In the genomic region with DNA sequence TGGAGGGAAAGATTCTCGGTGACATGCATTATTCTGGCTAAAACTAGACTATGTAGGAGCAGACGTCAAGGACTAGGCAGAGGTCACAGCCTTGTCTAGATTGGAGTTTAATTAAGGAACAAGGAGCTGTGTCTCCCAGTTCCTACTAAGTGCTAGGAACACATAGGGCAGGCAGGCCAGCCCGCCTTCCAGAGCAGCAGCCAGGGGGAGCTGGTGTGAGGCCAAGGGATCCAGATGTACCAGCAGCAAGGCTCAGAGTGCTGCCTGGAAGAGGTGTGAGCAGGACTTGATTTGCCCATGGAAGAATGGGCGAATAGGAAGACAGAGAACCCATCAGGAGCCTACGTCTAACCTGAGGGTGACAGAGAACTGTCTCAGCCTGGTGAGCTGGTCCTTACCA, we compare ENCODE assay signal across 24 mouse cellular contexts.
DNase-seq lines count a peak whose midpoint lies in the region; ATAC-seq and TF ChIP-seq lines count a peak whose summit lies in the region.
"Had no signal": no experiment of that assay in that cellular context is flagged by ENCODE, and none has a peak within 500 bp of the region (broad histone marks: within the 10 kb centered on the region; RNA-seq: fewer than 3 reads in every experiment).

No protein-coding gene starts in this region.

- H3K4me2 ChIP-seq in hindbrain, postnatal 0 days (ENCODE audit: low read depth, low read length), result no peak overlapping the region
- no peak overlapping the region for H3K4me2 ChIP-seq in hindbrain, embryonic 13.5 days
- no peak overlapping the region for H3K4me2 ChIP-seq in lung, embryonic 14.5 days
- H3K4me2 ChIP-seq: heart, embryonic 15.5 days; hindbrain, embryonic 15.5 days; limb, embryonic 15.5 days; liver, embryonic 13.5 days had no signal

- no peak overlapping the region for H3K4me3 ChIP-seq in hindbrain, postnatal 0 days (ENCODE audit: low read length)
- H3K4me3 ChIP-seq in hindbrain, embryonic 13.5 days, result no peak overlapping the region
- H3K4me3 ChIP-seq in lung, embryonic 14.5 days (ENCODE audit: low read depth, low read length), result no peak overlapping the region
- no peak overlapping the region for H3K4me3 ChIP-seq in ES-Bruce4 (ENCODE audit: low read depth, low read length)
- H3K4me3 ChIP-seq in cortical plate, adult 2 months (ENCODE audit: insufficient read depth, low read length), result no peak overlapping the region
- H3K4me3 ChIP-seq: heart, embryonic 10.5 days; heart, embryonic 15.5 days; hindbrain, embryonic 15.5 days; limb, embryonic 10.5 days; limb, embryonic 15.5 days; liver, embryonic 13.5 days had no signal

- no peak overlapping the region for H3K9ac ChIP-seq in hindbrain, postnatal 0 days (replicated peaks; ENCODE audit: low read length)
- H3K9ac ChIP-seq in hindbrain, embryonic 13.5 days, result no peak overlapping the region
- H3K9ac ChIP-seq in lung, embryonic 14.5 days, result no peak overlapping the region
- H3K9ac ChIP-seq in ES-Bruce4 (ENCODE audit: low read depth, poor library complexity, severe bottlenecking), result no peak overlapping the region
- H3K9ac ChIP-seq: heart, embryonic 15.5 days; hindbrain, embryonic 15.5 days; limb, embryonic 15.5 days; liver, embryonic 13.5 days had no signal

- H3K27ac ChIP-seq in hindbrain, postnatal 0 days, result no peak overlapping the region
- H3K27ac ChIP-seq in hindbrain, embryonic 13.5 days, result no peak overlapping the region
- H3K27ac ChIP-seq in lung, embryonic 14.5 days (ENCODE audit: low read depth), result no peak overlapping the region
- H3K27ac ChIP-seq in ES-Bruce4 (ENCODE audit: insufficient read depth, low read length), result no peak overlapping the region
- peak overlapping the region; percentile 6 for H3K27ac ChIP-seq in cortical plate, adult 2 months (ENCODE audit: insufficient read depth, low read length)
- H3K27ac ChIP-seq: heart, embryonic 15.5 days; hindbrain, embryonic 15.5 days; kidney, postnatal 0 days; limb, embryonic 10.5 days; limb, embryonic 15.5 days; liver, embryonic 13.5 days had no signal

- no peaks in the 10 kb centered on the region for H3K27me3 ChIP-seq in hindbrain, postnatal 0 days (ENCODE audit: insufficient read depth, low read length)
- H3K27me3 ChIP-seq in hindbrain, embryonic 13.5 days, result no peaks in the 10 kb centered on the region; the same call in 1 of the 2 replicates
- H3K27me3 ChIP-seq in lung, embryonic 14.5 days (ENCODE audit: insufficient read depth, low read length), result no peaks in the 10 kb centered on the region
- no peaks in the 10 kb centered on the region for H3K27me3 ChIP-seq in ES-Bruce4 (ENCODE audit: control insufficient read depth, insufficient read depth, low read length, poor library complexity, severe bottlenecking)
- H3K27me3 ChIP-seq: heart, embryonic 15.5 days; hindbrain, embryonic 15.5 days; limb, embryonic 15.5 days; liver, embryonic 13.5 days had no signal

- no peaks in the 10 kb centered on the region for H3K9me3 ChIP-seq in hindbrain, postnatal 0 days (ENCODE audit: low read length)
- H3K9me3 ChIP-seq in hindbrain, embryonic 13.5 days, result no peaks in the 10 kb centered on the region
- no peaks in the 10 kb centered on the region for H3K9me3 ChIP-seq in lung, embryonic 14.5 days (ENCODE audit: low read depth, low read length)
- no peaks in the 10 kb centered on the region for H3K9me3 ChIP-seq in ES-Bruce4 (replicated peaks; ENCODE audit: control insufficient read depth, insufficient read depth, low read length, poor library complexity, severe bottlenecking)
- H3K9me3 ChIP-seq: heart, embryonic 10.5 days; heart, embryonic 15.5 days; hindbrain, embryonic 15.5 days; limb, embryonic 10.5 days; limb, embryonic 15.5 days; liver, embryonic 13.5 days had no signal

- no peaks in the 10 kb centered on the region for H3K36me3 ChIP-seq in hindbrain, postnatal 0 days (ENCODE audit: insufficient read depth, low read length)
- H3K36me3 ChIP-seq in hindbrain, embryonic 13.5 days, result no peaks in the 10 kb centered on the region
- H3K36me3 ChIP-seq in lung, embryonic 14.5 days (ENCODE audit: insufficient read depth), result no peaks in the 10 kb centered on the region
- H3K36me3 ChIP-seq in ES-Bruce4 (ENCODE audit: control insufficient read depth, insufficient read depth, low read length, poor library complexity, severe bottlenecking), result no peaks in the 10 kb centered on the region
- H3K36me3 ChIP-seq: heart, embryonic 10.5 days; heart, embryonic 15.5 days; hindbrain, embryonic 15.5 days; limb, embryonic 10.5 days; limb, embryonic 15.5 days; liver, embryonic 13.5 days had no signal

- 71% methylated on average over 5 of the region's 5 CpGs for WGBS in hindbrain, postnatal 0 days
- 56% methylated on average over 5 of the region's 5 CpGs for WGBS in hindbrain, embryonic 13.5 days
- WGBS in lung, embryonic 14.5 days, result 50% methylated on average over 5 of the region's 5 CpGs

- TF ChIP-seq EP300 in ES-Bruce4 (IDR thresholded peaks at IDR 0.05; ENCODE audit: insufficient read depth, low read depth, low read length), result no peak

- ATAC-seq in hindbrain, postnatal 0 days, result no peak
- ATAC-seq in hindbrain, embryonic 13.5 days (ENCODE audit: low FRiP score), result no peak
- ATAC-seq in lung, embryonic 14.5 days (ENCODE audit: insufficient read depth), result no peak
- ATAC-seq in CD4-positive, CD25-positive, alpha-beta regulatory T cell, adult 4 months, result no peak
- ATAC-seq: activated CD4-positive, CD25-positive, alpha-beta regulatory T cell, adult 4 months; forebrain, embryonic 14.5 days had no signal

- peaks cover 15% of the 10 kb centered on the region; the same call in 1 of the 2 replicates for H3K4me1 ChIP-seq in hindbrain, postnatal 0 days (ENCODE audit: insufficient read depth, low read length)
- H3K4me1 ChIP-seq in hindbrain, embryonic 13.5 days (replicated peaks), result peaks cover 23% of the 10 kb centered on the region
- no peaks in the 10 kb centered on the region for H3K4me1 ChIP-seq in lung, embryonic 14.5 days (ENCODE audit: insufficient read depth)
- H3K4me1 ChIP-seq in ES-Bruce4 (ENCODE audit: control insufficient read depth, insufficient read depth, low read length), result no peaks in the 10 kb centered on the region
- H3K4me1 ChIP-seq in cortical plate, adult 2 months (ENCODE audit: control insufficient read depth, insufficient read depth, low read length), result peaks cover 8% of the 10 kb centered on the region
- H3K4me1 ChIP-seq: heart, embryonic 15.5 days; limb, embryonic 15.5 days; liver, embryonic 13.5 days had no signal

- TF ChIP-seq CTCF in hindbrain, postnatal 0 days (IDR thresholded peaks at IDR 0.05; ENCODE audit: low read depth), result peak; percentile 30; the same call in 1 of the 2 replicates
- TF ChIP-seq CTCF in lung, embryonic 14.5 days (IDR thresholded peaks at IDR 0.05; ENCODE audit: low read depth), result peak; percentile 15; the same call in 1 of the 2 replicates
- TF ChIP-seq CTCF in ES-Bruce4 (IDR thresholded peaks at IDR 0.05; ENCODE audit: low read depth, low read length), result peak; percentile 51
- TF ChIP-seq CTCF in cortical plate, adult 2 months (IDR thresholded peaks at IDR 0.05; ENCODE audit: extremely low read depth, insufficient read depth, low read length), result 0 out of 2 replicates have a peak, but pooled peaks have one; percentile 13

- no peak for TF ChIP-seq POLR2A in ES-Bruce4 (IDR thresholded peaks at IDR 0.05; ENCODE audit: insufficient read depth, low read length)
- TF ChIP-seq POLR2A in cortical plate, adult 2 months (IDR thresholded peaks at IDR 0.05; ENCODE audit: extremely low read depth, insufficient read depth, low read length), result no peak

- no peak for DNase-seq in hindbrain, postnatal 0 days (ENCODE audit: low spot score)
- no peak for DNase-seq in lung, embryonic 14.5 days
- no peak for DNase-seq in lung, postnatal 36 days
- no peak for DNase-seq in testis, postnatal 14 days (ENCODE audit: low spot score)
- DNase-seq: adrenal gland, adult 2 months; B cell, adult 2 months; cerebellum, adult 11 months; heart, postnatal 36 days; kidney, adult 8-10 months; liver, embryonic 13.5 days; lung, adult 18-20 months; thymus, postnatal 14 days had no signal
